Mouse (Mus musculus): Measurements from ENCODE around the gene E130308A19Rik. TPM values are rescaled to one million over a fixed set of nuclear protein-coding genes. Genes with fewer than 3 reads are reported as not detected.

The E130308A19Rik gene
- 5.7 and 7.5 TPM in 2 replicates for polyA plus RNA-seq (2012)

GRCm38 (mm10) chr4:59625998-59626910 is at the start of gene E130308A19Rik:
Gene E130308A19Rik (plus strand): TSS chr4:59626211.
- TF ChIP-seq GATA1 (IDR thresholded peaks at IDR 0.05; ENCODE audit: low read length): no peak

DNA sequence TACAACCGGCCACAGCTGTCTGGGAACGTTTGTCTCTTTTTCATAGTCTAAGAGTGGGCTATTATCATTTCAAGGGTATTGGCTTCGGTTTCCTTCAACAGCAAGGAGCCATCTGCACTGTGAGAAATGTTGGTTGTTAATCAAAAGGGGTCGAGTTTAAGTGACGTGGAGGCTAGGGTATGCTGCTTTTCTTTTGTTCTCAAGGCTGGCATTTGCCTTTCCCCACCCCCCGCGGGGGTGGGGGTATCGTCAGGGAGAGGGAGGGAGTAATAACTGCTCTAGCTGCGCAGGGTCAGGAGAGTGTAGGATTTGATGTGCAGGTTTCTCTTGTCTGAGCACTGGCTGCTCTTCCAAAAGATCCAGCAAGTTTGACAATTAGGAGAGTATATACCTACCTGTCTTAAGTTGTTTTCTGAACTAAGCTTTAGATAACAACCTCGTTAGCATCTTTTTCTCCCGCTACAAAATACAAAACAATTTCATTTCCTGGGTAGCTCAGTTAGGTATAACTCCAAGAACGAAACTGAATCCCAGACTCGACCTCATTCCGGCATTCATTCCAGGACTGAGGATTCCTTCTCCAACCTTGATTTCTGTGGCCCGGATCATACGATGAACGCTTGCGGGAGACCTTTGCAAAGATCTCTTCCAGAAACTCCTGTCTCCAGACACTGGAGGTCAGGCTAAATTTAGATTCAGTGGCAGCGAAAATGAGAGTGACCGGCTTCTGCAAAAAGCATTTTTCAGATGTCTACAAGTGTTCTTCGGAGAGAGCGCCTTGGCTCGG is 45.3 kb upstream of the E130308A19Rik start:
- TF ChIP-seq GATA1 (IDR thresholded peaks at IDR 0.05; ENCODE audit: low read length): no peak

- TF ChIP-seq GATA1 (IDR thresholded peaks at IDR 0.05; ENCODE audit: low read length): no peak
Observed at GRCm38 (mm10) chr4:59581314-59582185, 44.5 kb upstream of the E130308A19Rik start, which contains the start of gene Hsdl2. Gene Hsdl2 (plus strand): TSS chr4:59581563.

- TF ChIP-seq GATA1 (IDR thresholded peaks at IDR 0.05; ENCODE audit: low read length): no peak
Observed at GRCm38 (mm10) chr4:59582186-59582585, 43.8 kb upstream of the E130308A19Rik start.

DNA sequence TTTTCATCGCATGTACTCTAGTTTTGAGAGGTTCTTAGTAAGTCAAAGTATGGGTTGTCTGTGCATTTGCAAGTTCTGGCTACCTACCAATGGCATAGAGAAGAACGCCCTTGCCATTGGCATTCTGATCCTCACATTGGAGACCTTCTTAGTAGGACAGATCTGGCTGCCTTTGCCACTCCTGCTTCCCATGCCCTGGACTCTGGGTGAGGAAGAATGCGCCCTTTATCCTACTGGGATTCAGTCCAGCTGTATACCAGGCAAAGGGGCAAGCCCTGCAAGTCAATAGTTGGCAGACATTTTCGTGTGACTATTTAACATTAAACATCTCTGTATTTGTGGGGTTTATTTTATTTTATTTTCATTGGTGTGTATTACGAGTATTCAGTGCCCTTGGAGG is 40.9 kb upstream of the E130308A19Rik start:
- TF ChIP-seq GATA1 (IDR thresholded peaks at IDR 0.05; ENCODE audit: low read length): no peak

DNA sequence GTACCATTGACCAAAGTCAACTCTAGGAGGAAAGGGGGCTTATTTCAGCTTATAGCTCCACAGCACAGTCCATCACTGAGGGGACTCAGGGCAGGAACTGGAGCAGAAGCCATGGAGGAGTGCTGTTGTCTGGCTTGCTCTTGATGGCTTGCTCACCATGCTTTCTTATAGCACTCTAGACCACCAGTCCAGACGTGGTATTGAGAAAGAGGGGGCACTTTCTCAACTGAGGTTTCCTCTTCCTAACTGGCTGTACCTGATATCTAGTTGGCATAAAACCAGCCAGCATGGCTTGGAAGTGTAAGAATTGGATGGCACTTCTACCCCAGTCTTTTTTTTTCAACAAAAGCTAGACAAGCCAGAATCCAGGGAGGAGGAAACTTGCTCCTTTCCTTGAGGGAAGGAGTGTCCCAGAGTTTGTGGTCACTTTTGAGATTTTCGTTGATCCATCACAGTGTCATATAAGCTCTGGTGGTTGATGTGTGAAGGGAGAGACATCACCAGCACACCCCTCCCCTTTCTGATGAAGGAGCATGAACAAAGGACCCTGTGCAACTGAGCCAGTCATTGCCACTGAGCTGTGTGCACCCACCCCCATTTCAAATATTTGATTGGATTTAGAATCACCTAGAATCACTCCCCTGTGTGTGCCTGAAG is 38.7 kb upstream of the E130308A19Rik start:
- TF ChIP-seq GATA1 (IDR thresholded peaks at IDR 0.05; ENCODE audit: low read length): no peak

- TF ChIP-seq GATA1 (IDR thresholded peaks at IDR 0.05; ENCODE audit: low read length): no peak
Observed at GRCm38 (mm10) chr4:59587872-59588226, 38.2 kb upstream of the E130308A19Rik start.

DNA sequence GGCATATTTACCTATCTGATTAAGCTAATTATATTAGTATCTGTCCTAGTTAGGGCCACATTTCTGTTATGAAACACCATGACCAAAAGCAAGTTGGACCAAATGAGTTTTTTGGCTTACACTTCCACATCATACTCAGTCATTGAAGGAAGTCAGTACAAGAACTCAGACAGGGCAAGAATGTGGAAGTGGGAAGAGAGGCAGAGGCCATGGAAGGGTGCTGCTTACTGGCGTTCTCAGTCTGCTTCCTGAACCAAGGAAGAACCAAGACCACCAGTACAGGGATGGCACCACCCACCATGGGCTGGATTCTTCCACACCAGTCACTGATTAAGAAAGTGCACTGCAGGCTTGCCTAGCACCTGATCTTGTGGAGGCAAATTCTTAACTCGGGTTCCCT is 31.4 kb upstream of the E130308A19Rik start:
- no peak for TF ChIP-seq GATA1 (IDR thresholded peaks at IDR 0.05; ENCODE audit: low read length)

- TF ChIP-seq GATA1 (IDR thresholded peaks at IDR 0.05; ENCODE audit: low read length): no peak
Observed at GRCm38 (mm10) chr4:59596556-59596955, 29.5 kb upstream of the E130308A19Rik start.

DNA sequence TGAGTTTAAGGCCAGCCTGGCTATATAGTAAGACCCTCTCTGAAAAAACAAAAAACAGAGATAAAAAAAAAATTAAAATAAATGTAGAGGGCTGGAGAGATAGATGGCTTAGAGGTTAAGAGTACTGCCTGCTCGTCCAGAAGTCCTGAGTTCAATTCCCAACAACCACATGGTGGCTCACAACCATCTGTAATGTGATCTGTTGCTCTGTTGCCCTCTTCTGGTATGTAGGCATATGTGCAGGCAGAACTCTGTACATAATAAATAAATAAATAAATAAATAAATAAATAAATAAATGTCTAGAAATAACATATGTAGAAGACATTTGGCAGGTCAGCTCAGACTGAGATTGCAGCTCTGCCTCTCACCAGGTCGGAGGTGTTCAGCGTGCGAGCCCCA is 23.3 kb upstream of the E130308A19Rik start:
- no peak for TF ChIP-seq GATA1 (IDR thresholded peaks at IDR 0.05; ENCODE audit: low read length)

DNA sequence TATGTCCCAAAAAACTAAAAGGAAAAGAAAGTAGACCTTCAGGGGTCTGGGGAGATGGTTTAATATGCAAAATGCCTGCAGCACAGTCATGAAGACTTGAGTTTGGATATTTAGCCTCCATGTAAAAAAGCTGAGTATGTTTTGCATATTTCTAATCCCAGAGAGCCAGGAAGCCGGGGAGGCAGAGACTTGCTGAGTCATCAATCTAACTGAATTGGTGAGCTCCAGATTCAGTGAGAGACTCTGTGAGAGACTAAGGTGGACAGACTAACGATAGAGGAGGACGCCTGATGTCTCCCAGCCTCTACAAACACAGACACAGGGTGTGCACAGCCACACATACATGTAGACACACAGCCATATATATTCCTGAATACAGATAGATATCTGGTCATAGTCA is 21.1 kb upstream of the E130308A19Rik start:
- TF ChIP-seq GATA1 (IDR thresholded peaks at IDR 0.05; ENCODE audit: low read length): no peak

- no peak for TF ChIP-seq GATA1 (IDR thresholded peaks at IDR 0.05; ENCODE audit: low read length)
Observed at GRCm38 (mm10) chr4:59605501-59605900, 20.5 kb upstream of the E130308A19Rik start.

- no peak for TF ChIP-seq GATA1 (IDR thresholded peaks at IDR 0.05; ENCODE audit: low read length)
Observed at GRCm38 (mm10) chr4:59610411-59610810, 15.6 kb upstream of the E130308A19Rik start.

DNA sequence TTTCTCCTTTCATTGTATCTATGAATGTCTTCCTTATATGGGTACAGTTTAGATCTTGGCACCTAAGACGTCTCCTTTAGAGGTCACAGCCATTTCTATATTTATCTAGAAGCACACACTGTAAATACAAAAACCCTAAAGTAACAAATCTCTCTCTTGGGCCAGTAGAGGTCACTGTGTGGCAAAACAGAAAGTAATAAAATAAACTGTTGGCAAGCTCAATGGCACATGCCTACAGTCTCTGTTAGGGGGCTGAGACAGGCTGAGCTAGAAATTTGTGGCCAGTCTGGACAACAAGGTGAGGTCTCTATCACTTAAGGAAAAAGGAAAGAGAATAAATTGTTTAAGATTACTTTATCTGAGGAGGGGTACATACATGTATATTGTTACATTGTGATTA is 11.0 kb upstream of the E130308A19Rik start:
- no peak for TF ChIP-seq GATA1 (IDR thresholded peaks at IDR 0.05; ENCODE audit: low read length)
